Mouse (Mus musculus): ENCODE data around the gene Cstf1.

Cstf1 gene

GRCm38 (mm10) chr2:172376999-172377515, 6.6 kb downstream of the Cstf1 start:
- no peak for DNase-seq

GRCm38 (mm10) chr2:172378332-172378731, 7.9 kb downstream of the Cstf1 start:
- peak; percentile 47 to 54 for DNase-seq

GRCm38 (mm10) chr2:172380513-172380912, 10.0 kb downstream of the Cstf1 start:
- no peak for DNase-seq

- DNase-seq = no peak
Observed at GRCm38 (mm10) chr2:172381341-172381740, 10.9 kb downstream of the Cstf1 start.

- DNase-seq = no peak
Observed at GRCm38 (mm10) chr2:172381898-172382297, 11.4 kb downstream of the Cstf1 start.

- no peak for DNase-seq
Observed at GRCm38 (mm10) chr2:172384715-172385114, 14.2 kb downstream of the Cstf1 start.

GRCm38 (mm10) chr2:172390341-172390740, 19.9 kb downstream of the Cstf1 start:
- no peak for DNase-seq

GRCm38 (mm10) chr2:172392041-172392521, 21.6 kb downstream of the Cstf1 start:
- no peak for DNase-seq

- DNase-seq = peak; percentile 26 to 46
Observed at GRCm38 (mm10) chr2:172393391-172394051, 23.0 kb downstream of the Cstf1 start, which contains the start of gene Cass4. Gene Cass4 (plus strand): TSS chr2:172393794.

GRCm38 (mm10) chr2:172394052-172394392, 23.5 kb downstream of the Cstf1 start:
- no peak for DNase-seq

- DNase-seq = no peak
Observed at GRCm38 (mm10) chr2:172394671-172395070, 24.2 kb downstream of the Cstf1 start.

- DNase-seq = no peak
Observed at GRCm38 (mm10) chr2:172395961-172396360, 25.5 kb downstream of the Cstf1 start.

- DNase-seq = no peak
Observed at GRCm38 (mm10) chr2:172399901-172400300, 29.4 kb downstream of the Cstf1 start.

- DNase-seq = no peak
Observed at GRCm38 (mm10) chr2:172401116-172401825, 30.8 kb downstream of the Cstf1 start.

GRCm38 (mm10) chr2:172404239-172404638, 33.8 kb downstream of the Cstf1 start:
- DNase-seq = no peak

- no peak for DNase-seq
Observed at GRCm38 (mm10) chr2:172405011-172405410, 34.5 kb downstream of the Cstf1 start.

GRCm38 (mm10) chr2:172406173-172406572, 35.7 kb downstream of the Cstf1 start:
- no peak for DNase-seq

GRCm38 (mm10) chr2:172407499-172407898, 37.0 kb downstream of the Cstf1 start:
- DNase-seq = no peak

- no peak for DNase-seq
Observed at GRCm38 (mm10) chr2:172410686-172411085, 40.2 kb downstream of the Cstf1 start.

- DNase-seq = peak; percentile 20 to 31
Observed at GRCm38 (mm10) chr2:172411091-172411490, 40.6 kb downstream of the Cstf1 start.

- DNase-seq = no peak
Observed at GRCm38 (mm10) chr2:172412454-172412853, 42.0 kb downstream of the Cstf1 start.

- DNase-seq = no peak
Observed at GRCm38 (mm10) chr2:172413273-172413672, 42.8 kb downstream of the Cstf1 start.

GRCm38 (mm10) chr2:172413894-172414293, 43.4 kb downstream of the Cstf1 start:
- no peak for DNase-seq

- no peak for DNase-seq
Observed at GRCm38 (mm10) chr2:172416218-172416617, 45.7 kb downstream of the Cstf1 start.

All from cerebellum, postnatal 10 days (tissue).